Mouse (Mus musculus) stomach, postnatal 0 days (tissue): ENCODE measurements around the gene Lyplal1. TPM values are rescaled to one million over a fixed set of nuclear protein-coding genes. Genes with fewer than 3 reads are reported as not detected.

Experiments
- ATAC-seq: fragments of 200-750 bp; cut with Nextera tagmentation; 2 replicates; pipeline ENCODE4 v1.8.0; 2017; ENCODE audit not compliant: low FRiP score, low TSS enrichment
- DNase-seq: peaks from one replicate; pipeline ENCODE4 v3.0.0-alpha.2; 2016; ENCODE audit warnings: low spot score
- H3K27ac ChIP-seq: fragments of 300-500 bp; sonication (generic); replicated peaks from 2 replicates; pipeline ENCODE4 v1.5.1; 2014; ENCODE audit warnings: mild to moderate bottlenecking, control low read depth
- H3K27me3 ChIP-seq: fragments of 300-500 bp; sonication (generic); 2 replicates; pipeline ENCODE4 v1.6.1; 2014; ENCODE audit warnings: low read length; ENCODE audit not compliant: control insufficient read depth, insufficient read depth
- H3K36me3 ChIP-seq: fragments of 300-500 bp; sonication (generic); 2 replicates; pipeline ENCODE4 v1.6.1; 2014; ENCODE audit warnings: low read length, mixed read lengths; ENCODE audit not compliant: control insufficient read depth, insufficient read depth
- H3K4me1 ChIP-seq: fragments of 300-500 bp; sonication (generic); replicated peaks from 2 replicates; pipeline ENCODE4 v1.6.1; 2014; ENCODE audit warnings: antibody characterized with exemption; ENCODE audit not compliant: control insufficient read depth, insufficient read depth
- H3K4me2 ChIP-seq: fragments of 300-500 bp; sonication (generic); replicated peaks from 2 replicates; pipeline ENCODE4 v1.6.1; 2014; ENCODE audit warnings: low read depth, mild to moderate bottlenecking, control low read depth, moderate library complexity
- H3K4me3 ChIP-seq: fragments of 300-500 bp; sonication (generic); 2 replicates; pipeline ENCODE4 v1.5.1; 2014; ENCODE audit warnings: low read depth, low read length, control low read depth
- H3K9ac ChIP-seq: fragments of 300-500 bp; sonication (generic); 2 replicates; pipeline ENCODE4 v1.6.1; 2014; ENCODE audit warnings: mild to moderate bottlenecking, low read length, control low read depth, mixed read lengths
- H3K9me3 ChIP-seq: fragments of 300-500 bp; sonication (generic); 2 replicates; pipeline ENCODE4 v1.6.1; 2016; ENCODE audit warnings: low read length; ENCODE audit not compliant: control insufficient read depth
- CTCF ChIP-seq: IDR thresholded peaks from 2 replicates; pipeline ENCODE4 v1.5.1; 2016; ENCODE audit warnings: antibody characterized with exemption, low read depth, mild to moderate bottlenecking, moderate library complexity
- EP300 ChIP-seq: optimal IDR thresholded peaks from 2 replicates; pipeline ENCODE3; 2016; ENCODE audit warnings: antibody characterized with exemption
- WGBS: fragments of 180-500 bp; shearing (Covaris S2); extraction: QIAGEN DNeasy Blood & Tissue Kit; methylation state at CpG from one replicate; pipeline ENCODE4 v1.1.7; 2014; 5-methylcytosine and 5-hydroxymethylcytosine counted together
- polyA plus RNA-seq: library from polyadenylated mRNA; unstranded; fragments of >200 nt; fragmentation: Nextera tagmentation; extraction: Ambion mirVana; gene quantifications from 2 replicates; pipeline ENCODE4 v1.2.1, GENCODE M21; 2015

The Lyplal1 gene
- polyA plus RNA-seq, 1 experiment from 2014 or later = 11.3 TPM

- no peak for TF ChIP-seq EP300
- TF ChIP-seq CTCF = no peak
- Histone ChIP-seq H3K4me2 (no peak overlapping the region), H3K27me3 (no peaks in the 10 kb centered on the region), H3K4me1 (no peaks in the 10 kb centered on the region), H3K27ac (no peak overlapping the region), H3K36me3 (no peaks in the 10 kb centered on the region), H3K4me3 (no peak overlapping the region), H3K9ac (no peak overlapping the region), H3K9me3 (no peaks in the 10 kb centered on the region)
- 47% methylated on average over 5 of the region's 5 CpGs for WGBS
- DNase-seq (no peak), ATAC-seq (no peak)
These were observed 2.7 kb upstream of the Lyplal1 start for GRCm38 (mm10) chr1:186119856-186120255.

- Histone ChIP-seq H3K27me3 (no peaks in the 10 kb centered on the region), H3K36me3 (no peaks in the 10 kb centered on the region), H3K27ac (no peak overlapping the region), H3K4me1 (no peaks in the 10 kb centered on the region), H3K4me3 (peak overlapping the region; percentile 73; the same call in 1 of the 2 replicates), H3K9ac (no peak overlapping the region), H3K9me3 (no peaks in the 10 kb centered on the region), H3K4me2 (peak overlapping the region; percentile 91)
- ATAC-seq (no peak), DNase-seq (no peak)
- WGBS = 73% methylated on average over 7 of the region's 7 CpGs
- TF ChIP-seq CTCF = no peak
- TF ChIP-seq EP300 = no peak
These were observed 967 bp downstream of the Lyplal1 start for GRCm38 (mm10) chr1:186116086-186116600.

- TF ChIP-seq CTCF = no peak
- TF ChIP-seq EP300 = no peak
- DNase-seq (no peak), ATAC-seq (no peak; the same call in 1 of the 2 replicates)
- Histone ChIP-seq H3K36me3 (no peaks in the 10 kb centered on the region), H3K9ac (no peak overlapping the region), H3K4me2 (no peak overlapping the region), H3K27me3 (no peaks in the 10 kb centered on the region), H3K27ac (no peak overlapping the region), H3K9me3 (no peaks in the 10 kb centered on the region), H3K4me3 (no peak overlapping the region), H3K4me1 (no peaks in the 10 kb centered on the region)
- WGBS = 57% methylated on average over 8 of the region's 8 CpGs
These were observed 14.8 kb downstream of the Lyplal1 start for GRCm38 (mm10) chr1:186102313-186102712.

GRCm38 (mm10) chr1:186066266-186066897 is 50.7 kb downstream of the Lyplal1 start:
- Histone ChIP-seq H3K4me2 (no peak overlapping the region), H3K27ac (no peak overlapping the region), H3K9ac (no peak overlapping the region), H3K4me1 (no peaks in the 10 kb centered on the region), H3K36me3 (no peaks in the 10 kb centered on the region), H3K27me3 (no peaks in the 10 kb centered on the region), H3K9me3 (no peaks in the 10 kb centered on the region), H3K4me3 (no peak overlapping the region)
- ATAC-seq (no peak), DNase-seq (no peak)
- 83% methylated on average over 2 of the region's 2 CpGs for whole genome bisulfite sequencing
- no peak for TF ChIP-seq EP300
- TF ChIP-seq CTCF = no peak

- Histone ChIP-seq H3K27ac (no peak overlapping the region), H3K27me3 (no peaks in the 10 kb centered on the region), H3K36me3 (no peaks in the 10 kb centered on the region), H3K9ac (no peak overlapping the region), H3K9me3 (no peaks in the 10 kb centered on the region), H3K4me3 (no peak overlapping the region), H3K4me1 (no peaks in the 10 kb centered on the region), H3K4me2 (no peak overlapping the region)
- ATAC-seq = no peak
- DNase-seq = no peak
- TF ChIP-seq EP300 (no peak), CTCF (no peak)
- WGBS = 46% methylated on average over 2 of the region's 2 CpGs
These were observed 57.1 kb downstream of the Lyplal1 start for GRCm38 (mm10) chr1:186060041-186060440.

GRCm38 (mm10) chr1:186054227-186054626 is 62.9 kb downstream of the Lyplal1 start:
- WGBS = 46% methylated on average over 7 of the region's 7 CpGs
- H3K27ac ChIP-seq = no peak overlapping the region

More at GRCm38 (mm10) chr1:186054227-186054626, 62.9 kb downstream of the Lyplal1 start:
- Histone ChIP-seq H3K4me1 (no peaks in the 10 kb centered on the region), H3K9ac (no peak overlapping the region), H3K4me3 (no peak overlapping the region), H3K36me3 (no peaks in the 10 kb centered on the region), H3K27me3 (no peaks in the 10 kb centered on the region), H3K9me3 (no peaks in the 10 kb centered on the region), H3K4me2 (no peak overlapping the region)
- no peak for TF ChIP-seq EP300
- TF ChIP-seq CTCF = no peak
- ATAC-seq = no peak
- DNase-seq = no peak
